Mouse (Mus musculus) sigmoid colon, adult 10 weeks (tissue): Measurements from ENCODE around the gene Gtpbp4. TPM values are rescaled to one million over a fixed set of nuclear protein-coding genes. Genes with fewer than 3 reads are reported as not detected.

Experiments
- polyA plus RNA-seq: library from polyadenylated mRNA; stranded (reverse); fragments of 350-450 nt; fragmentation: Illumina TruSeq; extraction: RNeasy Lipid Tissue Mini Kit (QIAGEN cat#74804); gene quantifications from one replicate; pipeline ENCODE4 v1.2.3, GENCODE M21; 2014; ENCODE audit warnings: low read depth, low replicate concordance

The Gtpbp4 gene
- polyA plus RNA-seq, result 60.5 TPM

GRCm38 (mm10) chr13:8995990-8996786, at the start of gene Gtpbp4:
Gene Gtpbp4, minus strand, starts transcription at chr13:8996083.

GRCm38 (mm10) chr13:8952563-8952962, 43.3 kb downstream of the Gtpbp4 start, which contains the start of gene Idi2:
Gene Idi2, plus strand, starts transcription at chr13:8952863.

GRCm38 (mm10) chr13:8948131-8948530, 47.8 kb downstream of the Gtpbp4 start, which contains the start of gene Gm9745:
Gene Gm9745, minus strand, starts transcription at chr13:8948231.

Other genes starting within 250 kb of the Gtpbp4 start
- gene Wdr37, start 124.2 kb downstream of the Gtpbp4 start, polyA plus RNA-seq, result 44.1 TPM
- 307 TPM for gene Idi1, start 110.6 kb downstream of the Gtpbp4 start, polyA plus RNA-seq
- gene Gm9745, start 47.9 kb downstream of the Gtpbp4 start, polyA plus RNA-seq, result not detected
- gene Idi2, start 43.2 kb downstream of the Gtpbp4 start, polyA plus RNA-seq, result not detected
- gene Larp4b, start 97.8 kb upstream of the Gtpbp4 start, polyA plus RNA-seq, result 109 TPM